Mouse (Mus musculus) kidney, adult 2 months (tissue): ENCODE measurements around the gene Cobl. TPM values are rescaled to one million over a fixed set of nuclear protein-coding genes. Genes with fewer than 3 reads are reported as not detected.

Experiments used
- DNase-seq: peaks from one replicate; pipeline ENCODE4 v3.0.0; 2021
- H3K27ac ChIP-seq: fragments of 200-500 bp; 2 replicates; pipeline ENCODE4 v1.5.1; 2012; ENCODE audit warnings: low read depth, low read length, control low read depth, inconsistent platforms; ENCODE audit not compliant: insufficient read depth
- H3K27me3 ChIP-seq: fragments of 200-500 bp; replicated peaks from 2 replicates; pipeline ENCODE4 v1.6.1; 2012; ENCODE audit warnings: mild to moderate bottlenecking, moderate library complexity, low read length, inconsistent platforms; ENCODE audit not compliant: control insufficient read depth, insufficient read depth
- H3K36me3 ChIP-seq: fragments of 200-500 bp; 2 replicates; pipeline ENCODE4 v1.6.1; 2012; ENCODE audit warnings: mild to moderate bottlenecking, moderate library complexity, low read length, inconsistent platforms; ENCODE audit not compliant: control insufficient read depth, insufficient read depth
- H3K4me1 ChIP-seq: fragments of 200-500 bp; 2 replicates; pipeline ENCODE4 v1.6.1; 2011; ENCODE audit warnings: low read length; ENCODE audit not compliant: control insufficient read depth, insufficient read depth
- H3K4me3 ChIP-seq: fragments of 200-500 bp; 2 replicates; pipeline ENCODE4 v1.5.1; 2011; ENCODE audit warnings: mild to moderate bottlenecking, low read depth, low read length, control low read depth; ENCODE audit not compliant: insufficient read depth
- CTCF ChIP-seq: fragments of 200-500 bp; conservative IDR thresholded peaks from 2 replicates; pipeline ENCODE4 v1.5.1; 2011; ENCODE audit warnings: low read depth, mild to moderate bottlenecking, control low read depth, low read length, moderate library complexity, mixed read lengths; ENCODE audit not compliant: insufficient read depth, insufficient read length
- POLR2A ChIP-seq: fragments of 200-500 bp; IDR thresholded peaks from one replicate; pipeline ENCODE4 v1.6.1; 2011; ENCODE audit warnings: low read depth, low read length, control low read depth
- WGBS: fragments of 180-500 bp; shearing (Covaris S2); methylation state at CpG from one replicate; pipeline ENCODE4 v1.1.7; 2018; 5-methylcytosine and 5-hydroxymethylcytosine counted together
- polyA plus RNA-seq: library from polyadenylated mRNA; depleted of rRNA; stranded (reverse); fragments of >200 nt; gene quantifications from 2 replicates; pipeline ENCODE4 v1.2.3, GENCODE M21; 2012

The Cobl gene
- polyA plus RNA-seq, 1 experiment, result 18.0 TPM

DNA sequence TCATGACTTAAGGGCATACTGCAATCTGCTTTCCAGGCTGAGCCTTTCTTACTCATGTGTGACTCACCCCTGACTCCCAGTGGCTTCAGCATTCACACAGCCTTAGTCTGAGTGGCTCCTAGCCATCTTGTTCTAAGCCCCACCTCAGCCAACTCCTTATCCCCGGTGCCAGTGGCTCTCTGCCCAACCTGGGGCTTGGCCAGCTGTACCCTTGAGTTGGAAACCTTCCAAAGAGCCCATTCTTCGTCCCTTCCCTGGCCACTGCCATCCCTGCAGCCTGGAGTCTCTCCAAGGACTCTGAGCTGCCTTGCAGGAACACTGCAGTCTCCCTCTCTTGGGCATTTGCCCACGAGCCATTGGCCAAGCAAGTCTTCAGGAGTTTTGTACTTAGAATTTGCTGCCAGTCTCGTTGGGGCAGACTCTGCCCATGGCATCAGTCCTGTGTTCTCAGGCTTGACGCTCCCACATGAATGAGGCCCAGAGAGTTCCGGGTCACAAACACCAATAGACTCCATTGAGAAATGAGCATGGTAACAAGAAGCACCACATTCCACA is 233.2 kb downstream of the Cobl start:
- WGBS, result 24% methylated on average over 6 of the region's 6 CpGs
- H3K4me3 ChIP-seq, result no peak overlapping the region
- TF ChIP-seq POLR2A (no peak), CTCF (no peak)
- H3K36me3 ChIP-seq, result no peaks in the 10 kb centered on the region
- peak; percentile 89 for DNase-seq
- peaks cover 3% of the 10 kb centered on the region; the same call in 1 of the 2 replicates for H3K4me1 ChIP-seq
- H3K27me3 ChIP-seq, result no peaks in the 10 kb centered on the region
- H3K27ac ChIP-seq, result no peak overlapping the region

DNA sequence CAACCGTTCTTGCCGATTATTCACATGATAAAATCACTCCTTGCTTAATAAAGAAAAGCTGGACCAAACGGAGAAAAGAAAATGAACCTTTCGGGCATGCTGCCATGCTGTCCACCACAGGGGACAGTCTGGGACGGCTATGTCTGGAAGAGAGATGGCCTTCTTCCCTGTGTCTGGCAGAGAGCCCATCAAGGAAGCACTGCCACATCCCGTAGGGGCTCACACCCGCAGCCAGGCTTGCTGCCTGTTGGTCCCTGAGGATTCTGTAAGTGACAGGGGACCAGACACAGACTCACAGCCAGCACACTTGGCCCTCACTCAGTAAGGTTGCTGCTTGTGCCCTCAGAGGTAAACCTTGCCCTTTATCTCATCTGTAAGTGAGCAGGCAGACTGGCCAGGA is 235.3 kb downstream of the Cobl start:
- 65% methylated on average over 7 of the region's 7 CpGs for WGBS
- Histone ChIP-seq H3K27ac (no peak overlapping the region), H3K27me3 (no peaks in the 10 kb centered on the region), H3K4me1 (peaks cover 3% of the 10 kb centered on the region; the same call in 1 of the 2 replicates), H3K36me3 (no peaks in the 10 kb centered on the region), H3K4me3 (no peak overlapping the region)
- TF ChIP-seq CTCF (no peak), POLR2A (no peak)
- peak; percentile 44 for DNase-seq

DNA sequence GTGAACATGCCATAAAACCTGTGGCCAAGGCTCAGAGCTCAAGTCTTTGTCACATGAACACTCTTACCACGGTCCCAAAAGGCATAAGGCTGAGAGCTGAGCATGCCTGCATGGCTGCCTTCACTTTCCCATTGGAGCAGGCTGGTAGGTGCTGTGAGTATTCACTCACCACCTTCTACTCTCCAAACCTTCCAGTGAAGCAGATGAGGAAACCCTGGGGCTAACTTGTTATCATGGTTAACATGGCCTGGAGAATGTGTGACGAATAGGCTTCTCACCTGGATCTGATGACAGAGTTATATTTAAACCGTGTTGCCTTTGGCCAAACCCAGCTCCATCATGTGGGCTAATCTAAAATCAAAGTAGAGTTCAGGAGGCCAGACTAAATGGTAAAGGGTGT is 237.4 kb downstream of the Cobl start:
- DNase-seq, result no peak
- WGBS, result 83% methylated on average over 3 of the region's 3 CpGs
- TF ChIP-seq CTCF (no peak), POLR2A (no peak)
- Histone ChIP-seq H3K36me3 (no peaks in the 10 kb centered on the region), H3K27ac (no peak overlapping the region), H3K4me3 (no peak overlapping the region), H3K27me3 (no peaks in the 10 kb centered on the region), H3K4me1 (0 out of 2 replicates have a peak, but pooled peaks cover 3% of the 10 kb centered on the region)

DNA sequence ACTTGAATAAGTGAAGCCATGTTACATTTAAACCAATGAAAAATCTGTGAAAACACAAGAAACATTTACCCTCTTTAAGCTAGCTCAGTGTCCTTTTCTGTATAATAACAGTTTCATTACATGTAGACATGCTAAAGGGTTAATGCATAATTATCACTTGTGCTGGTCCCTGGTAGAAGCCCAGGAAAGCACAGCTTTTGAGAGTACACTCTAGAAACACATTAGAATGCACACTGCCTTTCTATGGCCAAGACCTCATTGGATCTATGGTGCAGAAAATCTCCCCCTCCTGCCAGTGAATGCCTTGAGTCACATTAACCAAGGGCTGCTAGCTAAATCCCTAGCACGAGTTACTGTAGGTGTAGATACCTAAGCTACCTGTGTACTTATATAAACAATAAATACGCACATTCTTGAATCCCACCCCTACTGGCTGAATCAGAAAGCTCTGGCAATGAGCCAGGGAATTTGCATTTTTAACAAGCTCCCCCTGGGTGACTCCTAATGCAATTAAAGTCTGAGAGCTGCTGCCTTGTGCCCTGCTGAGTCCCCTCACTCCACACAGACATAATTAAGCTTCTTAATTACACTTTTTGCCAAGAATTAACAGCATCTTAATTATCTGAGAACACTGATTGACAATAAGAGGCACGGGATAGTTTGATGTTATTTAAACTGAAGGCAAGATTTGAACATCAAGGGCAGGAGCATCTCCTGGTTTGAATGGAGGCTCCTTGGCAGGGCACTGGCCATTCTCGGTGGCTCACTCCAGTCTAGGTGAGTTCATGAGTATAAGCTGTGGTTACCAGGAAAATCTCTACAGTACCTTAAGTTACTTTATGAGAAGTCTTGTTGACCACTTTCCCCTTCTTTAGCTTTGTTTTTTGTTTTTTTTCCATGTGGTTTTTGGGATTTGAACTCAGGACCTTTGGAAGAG is 244.9 kb downstream of the Cobl start:
- no peak for TF ChIP-seq CTCF

DNA sequence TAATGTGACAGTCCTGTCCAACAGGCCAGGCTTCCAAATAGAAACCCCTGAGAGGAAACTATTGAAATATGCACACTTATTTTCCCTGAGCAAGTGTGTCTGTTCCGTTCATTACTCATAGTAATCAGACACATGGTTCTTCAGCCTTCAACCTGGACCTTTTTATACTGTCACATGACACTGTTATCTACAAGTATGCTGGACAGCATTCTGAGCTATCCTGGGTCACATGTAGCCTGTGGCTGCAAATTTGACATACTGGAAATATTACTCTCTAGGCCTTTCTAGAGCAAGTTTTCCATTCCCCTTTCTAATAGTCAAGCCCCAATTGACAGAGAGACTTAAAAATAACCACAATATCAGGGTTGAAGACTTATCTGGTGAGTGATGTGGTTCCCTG is 247.9 kb downstream of the Cobl start:
- WGBS, result 92% methylated on average over 1 of the region's 1 CpGs
- H3K36me3 ChIP-seq, result no peaks in the 10 kb centered on the region
- no peak overlapping the region for H3K4me3 ChIP-seq
- TF ChIP-seq POLR2A (no peak), CTCF (no peak)
- H3K4me1 ChIP-seq, result no peaks in the 10 kb centered on the region
- no peak overlapping the region for H3K27ac ChIP-seq
- DNase-seq, result no peak
- no peaks in the 10 kb centered on the region for H3K27me3 ChIP-seq

More for the DNA sequence above, 244.9 kb downstream of the Cobl start:
- Histone ChIP-seq H3K4me3 (no peak overlapping the region), H3K27me3 (no peaks in the 10 kb centered on the region), H3K4me1 (no peaks in the 10 kb centered on the region), H3K27ac (no peak overlapping the region), H3K36me3 (no peaks in the 10 kb centered on the region)
- DNase-seq, result no peak
- WGBS, result 48% methylated on average over 4 of the region's 4 CpGs

DNA sequence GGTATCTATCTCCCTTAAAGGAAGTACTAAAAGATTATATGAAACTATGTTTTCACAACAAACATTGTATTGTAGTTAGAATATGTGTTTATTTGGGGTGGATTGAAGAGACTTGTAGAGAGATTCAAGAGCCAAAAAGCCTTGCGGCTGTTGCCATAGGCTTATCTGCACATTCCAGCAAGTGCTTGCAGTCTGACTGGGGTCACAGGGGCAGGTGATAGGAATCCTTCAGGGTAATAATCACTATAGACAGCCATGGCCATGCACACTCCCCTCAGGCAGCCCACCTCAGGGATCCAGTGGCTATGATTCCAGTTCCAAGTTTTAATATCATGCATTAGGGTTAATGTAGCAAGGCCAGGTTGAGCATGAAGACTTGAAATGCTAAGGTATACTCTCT is 249.2 kb downstream of the Cobl start:
- TF ChIP-seq CTCF (no peak), POLR2A (no peak)
- Histone ChIP-seq H3K27me3 (no peaks in the 10 kb centered on the region), H3K36me3 (no peaks in the 10 kb centered on the region), H3K4me1 (no peaks in the 10 kb centered on the region), H3K27ac (no peak overlapping the region), H3K4me3 (no peak overlapping the region)
- DNase-seq, result no peak
- WGBS, result 90% methylated on average over 1 of the region's 1 CpGs

DNA sequence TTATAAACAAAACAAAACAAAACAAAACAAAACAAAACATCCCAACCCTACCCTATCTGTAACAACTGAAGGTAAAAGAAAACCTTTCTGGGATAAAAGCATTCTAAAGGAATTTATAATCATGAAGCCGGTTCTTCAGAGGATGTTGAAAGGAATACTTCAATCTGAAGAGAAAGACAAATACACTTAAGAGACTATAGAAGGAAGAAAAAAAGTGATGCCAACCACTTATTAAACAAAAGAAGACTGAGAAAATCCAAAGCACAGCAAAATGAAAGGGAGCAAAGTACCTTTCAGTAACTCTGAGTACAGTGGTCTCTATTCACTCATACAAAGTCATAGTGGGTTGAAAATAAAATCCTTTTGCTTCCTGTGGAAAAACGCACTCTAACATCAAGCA is 256.2 kb downstream of the Cobl start:
- 86% methylated on average over 2 of the region's 2 CpGs for WGBS
- H3K36me3 ChIP-seq, result no peaks in the 10 kb centered on the region
- no peaks in the 10 kb centered on the region for H3K27me3 ChIP-seq
- H3K27ac ChIP-seq, result no peak overlapping the region
- no peak for DNase-seq
- no peaks in the 10 kb centered on the region for H3K4me1 ChIP-seq
- TF ChIP-seq CTCF, result no peak
- TF ChIP-seq POLR2A, result no peak
- no peak overlapping the region for H3K4me3 ChIP-seq
